Mouse (Mus musculus) lung, postnatal 0 days (tissue): ENCODE results near the gene Rapgef6.

Source experiments
- CTCF ChIP-seq: IDR thresholded peaks from 2 replicates; pipeline ENCODE4 v1.5.1; 2016; ENCODE audit warnings: antibody characterized with exemption, mild to moderate bottlenecking
- EP300 ChIP-seq: IDR thresholded peaks from 2 replicates; pipeline ENCODE4 v1.6.1; 2016; ENCODE audit warnings: antibody characterized with exemption, mild to moderate bottlenecking, control low read depth

DNA sequence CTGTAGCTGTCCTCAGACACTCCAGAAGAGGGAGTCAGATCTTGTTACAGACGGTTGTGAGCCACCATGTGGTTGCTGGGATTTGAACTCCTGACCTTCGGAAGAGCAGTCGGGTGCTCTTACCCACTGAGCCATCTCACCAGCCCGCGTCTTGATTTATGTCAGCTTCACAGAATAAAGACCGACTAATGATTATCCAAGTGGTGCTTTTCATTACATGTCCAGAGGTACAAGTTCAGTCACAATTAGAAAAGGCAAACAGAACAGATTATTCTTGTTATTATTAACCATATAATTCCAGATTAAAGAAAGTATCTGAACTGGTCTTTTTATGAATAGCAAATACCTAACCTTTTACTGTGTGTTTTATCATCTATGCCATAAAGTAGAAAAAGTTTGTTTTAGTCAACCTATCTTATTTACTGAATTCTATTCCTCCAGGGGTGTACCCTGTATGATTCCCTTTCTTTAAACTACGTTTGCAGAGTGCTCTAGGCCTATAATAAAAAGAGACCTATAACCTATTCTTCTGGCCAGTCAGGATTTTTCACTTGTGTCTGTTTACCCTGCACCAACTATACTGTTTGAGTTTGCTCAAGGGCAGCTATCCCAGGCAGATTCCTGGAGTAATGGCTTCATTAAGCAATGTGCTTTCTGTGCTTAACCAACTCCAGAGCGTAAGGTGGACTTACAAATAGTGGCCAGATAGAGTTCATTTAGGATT is 151.1 kb downstream of the Rapgef6 start:
- TF ChIP-seq CTCF (no peak), EP300 (no peak)
